Mouse (Mus musculus): Measurements from ENCODE around the gene Srp72. TPM values are rescaled to one million over a fixed set of nuclear protein-coding genes. Genes with fewer than 3 reads are reported as not detected.
A peak's percentile ranks its signal among the peaks of the same experiment; 100 is the strongest.
"Not testable (repeated sequence)": the region's sequence is repeated elsewhere in the genome, so short reads cannot be mapped to it uniquely, and the experiment has no call there.

Srp72 gene
- polyA plus RNA-seq, 1 experiment from 2014 or later = 123 TPM

DNA sequence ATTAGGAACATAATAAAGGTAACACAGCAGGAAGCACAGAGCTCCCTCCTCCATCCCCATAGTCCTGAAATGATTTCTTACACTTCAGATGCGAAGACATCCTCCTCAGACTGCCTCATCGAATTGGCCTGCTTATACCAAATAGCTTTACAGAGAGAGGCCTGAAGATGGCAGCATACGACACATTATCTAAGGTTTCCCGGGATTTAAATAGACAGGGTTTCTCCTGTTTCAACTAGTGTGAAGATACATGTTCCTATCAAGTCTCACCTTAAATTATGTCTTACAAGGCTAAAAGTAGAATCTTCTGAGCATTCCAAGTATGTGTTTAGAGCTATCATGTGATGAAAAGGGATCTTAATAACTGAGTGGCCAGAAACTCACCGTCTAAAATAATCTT is 23.9 kb downstream of the Srp72 start:
- DNase-seq (ENCODE audit: low read depth, low spot score) = peak; percentile 10
- no peaks in the 10 kb centered on the region for H3K27me3 ChIP-seq
- ChIA-PET CTCF (interaction anchor here (1.4 to 1.8 kb wide), 2 partner anchors 9 to 10 kb away, joined by 4 to 11 read pairs; no protein-coding TSS in a partner anchor), POLR2A (interaction anchor here (0.6 kb wide), 1 partner anchor 178 kb away, joined by 5 read pairs; no protein-coding TSS in a partner anchor)
- peak; percentile 70 for TF ChIP-seq CTCF (IDR thresholded peaks at IDR 0.05)
- in situ Hi-C loops (cut with MboI; ENCODE audit: low pct_unique_long_range_greater_than_20kb) = no loop called here
- ATAC-seq = peak; percentile 35

DNA sequence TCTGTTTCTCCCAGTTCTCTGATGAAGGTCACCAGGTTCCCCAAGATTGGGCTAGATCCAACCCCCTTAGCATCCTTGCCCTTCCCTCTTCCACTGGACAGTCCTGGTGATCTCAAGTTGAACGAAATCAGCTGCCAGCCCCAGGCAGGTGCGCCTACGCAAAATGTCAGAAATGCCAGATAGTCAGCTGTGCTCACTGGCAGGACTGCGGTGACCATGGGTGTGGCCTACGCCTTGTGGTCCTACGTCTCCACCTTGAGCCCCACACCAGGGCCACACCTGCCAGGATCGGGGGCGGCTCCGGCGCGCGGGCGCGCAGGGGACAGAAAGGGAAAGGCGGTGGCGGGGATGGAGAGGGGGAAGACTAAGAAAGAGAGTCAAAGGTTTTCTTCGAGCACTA is 26.7 kb downstream of the Srp72 start:
- in situ Hi-C loops (cut with MboI; ENCODE audit: low pct_unique_long_range_greater_than_20kb) = loop anchor here (10.0 kb wide), 1 partner anchor 214 kb away; the partner anchor contains the start of gene Spink2
- no peaks in the 10 kb centered on the region for H3K27me3 ChIP-seq
- no peak for ATAC-seq
- ChIA-PET CTCF (no interaction called here), POLR2A (no interaction called here)
- TF ChIP-seq CTCF (IDR thresholded peaks at IDR 0.05) = no peak
- DNase-seq (ENCODE audit: low read depth, low spot score) = no peak

DNA sequence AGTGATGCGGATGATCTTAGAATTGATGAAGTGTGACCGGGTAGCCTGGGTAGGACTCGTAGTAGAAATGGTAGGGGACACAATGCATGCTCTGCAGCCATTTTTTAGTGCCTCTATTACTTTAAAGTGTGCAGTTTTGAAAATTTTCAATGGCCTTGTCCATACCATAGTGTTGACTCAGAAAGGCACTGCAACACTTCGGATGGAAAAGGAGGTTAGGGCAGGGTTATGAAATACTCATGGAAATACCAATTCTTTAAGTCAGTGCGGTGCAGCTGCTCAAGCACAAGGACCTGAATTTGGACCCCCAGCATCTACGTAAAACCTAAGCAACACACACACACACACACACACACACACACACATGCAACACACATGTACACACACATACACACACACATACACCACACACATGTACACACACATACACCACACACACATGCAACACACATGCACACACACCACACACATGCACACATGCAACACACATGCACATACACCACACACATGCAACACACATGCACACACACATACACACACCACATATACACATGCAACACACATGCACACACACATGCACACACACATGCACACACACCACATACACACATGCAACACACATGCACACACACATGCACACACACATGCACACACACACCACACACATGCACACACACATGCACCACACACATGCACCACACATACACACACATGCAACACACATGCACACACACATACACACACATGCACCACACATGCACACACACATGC is 29.8 kb downstream of the Srp72 start, which contains the start of gene Arl9:
Gene Arl9 (plus strand): TSS at position 5 of the 771 bp plus-strand sequence.
- DNase-seq (ENCODE audit: low read depth, low spot score) (no peak), ATAC-seq (no peak)
- H3K27me3 ChIP-seq = no peaks in the 10 kb centered on the region
- CTCF ChIA-PET = interaction anchor here (0.6 kb wide), 1 partner anchor 27 kb away, joined by 3 read pairs; no protein-coding TSS in a partner anchor
- TF ChIP-seq CTCF (IDR thresholded peaks at IDR 0.05) = no peak
- in situ Hi-C loops (cut with MboI; ENCODE audit: low pct_unique_long_range_greater_than_20kb) = loop anchor here (10.0 kb wide), 1 partner anchor 211 kb away; the partner anchor contains the start of gene Spink2
- POLR2A ChIA-PET = no interaction called here

DNA sequence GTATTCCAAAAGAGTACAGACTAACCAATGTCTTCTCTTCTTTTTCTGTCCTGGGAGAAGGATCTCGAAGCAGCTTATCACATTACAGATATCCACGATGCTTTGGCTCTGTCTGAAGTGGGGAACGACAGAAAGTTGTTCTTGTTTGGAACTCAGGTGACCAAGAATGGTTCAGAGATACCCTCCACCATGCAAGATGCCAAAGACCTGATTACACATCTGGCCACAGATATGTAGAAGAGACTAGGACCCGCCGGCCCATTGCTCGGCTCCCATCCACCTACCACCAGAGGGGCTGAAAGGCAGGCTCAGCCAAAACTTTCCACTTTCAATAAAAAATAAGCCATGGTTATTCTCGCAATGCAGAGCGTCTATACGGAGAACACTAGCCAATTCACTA is 35.9 kb downstream of the Srp72 start:
- no peak for ATAC-seq
- no peak for DNase-seq (ENCODE audit: low read depth, low spot score)
- H3K27me3 ChIP-seq = no peaks in the 10 kb centered on the region
- no peak for TF ChIP-seq CTCF (IDR thresholded peaks at IDR 0.05)
- CTCF ChIA-PET = no interaction called here
- in situ Hi-C loops (cut with MboI; ENCODE audit: low pct_unique_long_range_greater_than_20kb) = no loop called here
- POLR2A ChIA-PET = no interaction called here

DNA sequence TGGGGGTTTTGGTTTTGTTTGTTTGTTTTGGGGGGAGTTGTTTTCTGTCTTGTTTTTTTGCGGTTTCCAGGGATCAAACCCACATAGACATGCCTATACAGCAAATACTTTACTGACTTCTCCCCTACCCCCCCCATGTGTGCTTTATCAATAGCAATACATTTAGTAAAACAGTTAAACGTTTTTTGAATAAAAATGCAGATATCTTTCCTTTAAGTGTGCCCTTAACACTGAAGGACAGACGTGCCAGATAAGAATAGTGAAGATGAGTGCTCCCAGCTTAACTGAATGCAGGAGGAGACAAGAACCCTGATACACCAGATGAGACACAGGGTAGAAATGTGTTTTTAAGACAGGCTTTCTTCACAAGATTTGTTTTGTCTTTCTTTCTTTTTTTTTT is 36.6 kb downstream of the Srp72 start:
- ChIA-PET POLR2A (no interaction called here), CTCF (no interaction called here)
- DNase-seq (ENCODE audit: low read depth, low spot score) = no peak
- in situ Hi-C loops (cut with MboI; ENCODE audit: low pct_unique_long_range_greater_than_20kb) = no loop called here
- ATAC-seq = no peak
- H3K27me3 ChIP-seq = no peaks in the 10 kb centered on the region
- no peak for TF ChIP-seq CTCF (IDR thresholded peaks at IDR 0.05)

DNA sequence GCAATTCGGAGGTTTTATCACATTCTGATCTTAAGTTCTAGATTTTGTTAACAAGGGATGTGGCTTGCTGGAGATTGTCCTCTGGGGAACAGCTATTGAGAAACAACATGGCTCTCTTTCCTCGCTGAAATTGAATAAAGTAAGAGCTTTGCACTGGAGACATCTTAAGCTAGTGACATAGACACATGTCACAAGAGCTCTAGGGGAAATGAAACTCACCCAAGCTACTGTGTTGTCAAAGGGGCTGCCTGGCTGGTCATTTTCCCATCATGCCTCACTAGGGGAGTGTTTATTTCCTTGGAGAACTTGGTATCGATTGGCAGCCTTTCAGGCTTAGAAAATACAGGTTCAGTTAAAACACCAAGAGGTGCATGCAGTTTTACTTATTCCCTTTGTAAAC is 38.7 kb downstream of the Srp72 start:
- no peaks in the 10 kb centered on the region for H3K27me3 ChIP-seq
- no peak for TF ChIP-seq CTCF (IDR thresholded peaks at IDR 0.05)
- in situ Hi-C loops (cut with MboI; ENCODE audit: low pct_unique_long_range_greater_than_20kb) = no loop called here
- DNase-seq (ENCODE audit: low read depth, low spot score) (no peak), ATAC-seq (no peak)
- ChIA-PET POLR2A (interaction anchor here (0.6 kb wide), 1 partner anchor 166 kb away, joined by 3 read pairs; no protein-coding TSS in a partner anchor), CTCF (no interaction called here)

DNA sequence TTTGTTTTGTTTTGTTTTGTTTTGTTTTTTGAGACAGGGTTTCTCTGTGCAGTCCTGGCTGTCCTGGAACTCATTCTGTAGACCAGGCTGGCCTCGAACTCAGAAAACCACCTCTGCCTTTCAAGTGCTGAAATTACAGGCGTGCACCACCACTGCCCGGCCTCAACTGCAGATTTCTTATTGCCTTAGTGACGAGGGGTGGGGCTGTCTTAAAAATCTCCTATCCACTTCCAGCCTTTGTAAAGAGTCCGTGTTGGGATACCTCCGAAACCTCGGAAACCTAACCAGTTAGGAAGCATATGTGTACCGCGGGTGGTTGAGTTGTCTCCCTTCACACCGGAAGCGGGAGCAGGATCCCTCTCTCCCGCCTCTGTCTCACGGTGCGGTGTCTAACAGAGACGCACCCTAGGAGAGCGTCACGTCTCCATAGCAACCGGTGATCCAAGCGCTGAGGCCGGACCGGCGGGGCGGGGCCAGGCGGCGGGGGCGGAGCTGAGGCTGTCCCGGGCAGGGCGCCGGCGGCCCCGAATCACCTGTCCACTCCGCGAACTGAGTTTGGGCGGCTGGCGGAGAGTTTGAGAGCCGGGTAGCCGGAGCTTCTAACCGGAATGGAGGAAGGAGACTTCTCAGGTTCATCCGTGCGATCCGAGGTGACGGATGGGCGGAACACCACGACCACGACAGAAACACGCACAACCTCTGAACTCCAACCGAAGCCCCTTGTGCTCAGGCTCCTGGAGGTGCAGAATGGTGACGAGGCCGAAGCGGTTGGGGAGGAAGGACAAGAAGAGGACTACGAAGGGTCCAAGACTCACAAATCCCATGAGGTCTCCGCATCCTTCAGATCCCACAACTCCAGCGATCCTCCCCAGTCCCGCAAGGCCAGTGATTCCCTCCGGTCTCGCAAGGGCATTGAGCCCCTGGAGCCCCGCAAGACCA is 41.3 kb downstream of the Srp72 start, which contains the start of gene Thegl:
Gene Thegl (plus strand): TSS at position 480 of the 939 bp plus-strand sequence.
- ATAC-seq (peak; percentile 69), DNase-seq (ENCODE audit: low read depth, low spot score) (peak; percentile 12)
- ChIA-PET POLR2A (no interaction called here), CTCF (no interaction called here)
- no peak for TF ChIP-seq CTCF (IDR thresholded peaks at IDR 0.05)
- H3K27me3 ChIP-seq = no peaks in the 10 kb centered on the region
- in situ Hi-C loops (cut with MboI; ENCODE audit: low pct_unique_long_range_greater_than_20kb) = no loop called here

DNA sequence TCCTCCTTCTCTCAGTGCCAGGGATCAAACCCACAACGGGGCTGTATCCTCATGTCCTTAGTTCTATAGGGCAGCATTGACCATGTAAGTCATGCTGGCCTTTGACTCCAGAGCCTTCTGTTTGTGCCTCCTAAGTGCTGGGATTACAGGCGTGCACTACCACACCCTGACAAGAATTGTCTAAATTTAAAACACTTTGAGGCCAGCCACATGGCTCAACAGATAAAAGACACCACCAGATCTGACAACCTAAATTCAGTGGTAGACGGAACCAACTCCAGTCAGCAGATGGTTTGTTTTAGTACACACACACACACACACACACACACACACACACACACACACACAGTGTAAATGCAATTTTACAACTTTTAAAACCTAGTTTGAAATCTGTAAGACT is 53.6 kb downstream of the Srp72 start:
- ChIA-PET CTCF (no interaction called here), POLR2A (no interaction called here)
- peaks cover 7% of the 10 kb centered on the region for H3K27me3 ChIP-seq
- in situ Hi-C loops (cut with MboI; ENCODE audit: low pct_unique_long_range_greater_than_20kb) = no loop called here
- no peak for TF ChIP-seq CTCF (IDR thresholded peaks at IDR 0.05)
- DNase-seq (ENCODE audit: low read depth, low spot score) (no peak), ATAC-seq (no peak)

DNA sequence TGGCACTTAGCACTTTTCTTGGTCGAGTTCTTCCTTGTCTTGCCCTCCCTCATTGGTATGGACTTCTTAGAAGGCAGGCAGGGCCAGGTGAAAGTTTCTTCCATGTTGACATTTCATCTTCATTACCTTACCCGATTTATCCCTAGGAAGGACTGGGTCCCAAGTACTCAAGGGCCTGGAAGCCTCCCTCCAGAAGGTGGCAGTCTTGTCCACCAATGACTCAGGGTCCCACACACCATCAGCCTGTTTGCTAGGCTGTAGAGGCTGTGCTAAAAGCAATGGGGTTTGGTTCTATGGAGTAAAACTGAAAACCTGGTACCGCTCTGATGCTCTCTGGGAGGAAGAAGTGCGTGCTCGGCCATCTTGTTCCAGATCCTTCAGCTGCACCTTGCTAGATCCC is 55.3 kb downstream of the Srp72 start:
- ChIA-PET CTCF (interaction anchor here (0.6 to 0.7 kb wide), 2 partner anchors 9 to 1815 kb away, joined by 3 read pairs; no protein-coding TSS in a partner anchor), POLR2A (no interaction called here)
- in situ Hi-C loops (cut with MboI; ENCODE audit: low pct_unique_long_range_greater_than_20kb) = no loop called here
- peak; percentile 71 for TF ChIP-seq CTCF (IDR thresholded peaks at IDR 0.05)
- ATAC-seq (peak; percentile 31), DNase-seq (ENCODE audit: low read depth, low spot score) (no peak)
- peaks cover 7% of the 10 kb centered on the region for H3K27me3 ChIP-seq

DNA sequence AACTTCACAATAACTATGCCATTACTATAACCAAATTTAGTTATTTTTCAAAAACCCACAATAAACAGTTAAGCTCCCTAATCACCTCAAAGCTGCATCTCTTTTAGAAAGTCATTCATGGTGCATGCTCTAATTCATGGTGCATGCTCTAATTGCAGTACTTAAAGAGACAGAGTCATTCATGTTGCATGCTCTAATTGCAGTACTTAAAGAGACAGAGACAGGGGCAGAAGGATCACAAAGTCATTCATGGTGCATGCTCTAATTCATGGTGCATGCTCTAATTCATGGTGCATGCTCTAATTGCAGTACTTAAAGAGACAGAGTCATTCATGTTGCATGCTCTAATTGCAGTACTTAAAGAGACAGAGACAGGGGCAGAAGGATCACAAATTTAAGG is 60.6 kb downstream of the Srp72 start:
- POLR2A ChIA-PET; in situ Hi-C loops (cut with MboI; ENCODE audit: low pct_unique_long_range_greater_than_20kb); CTCF ChIA-PET: not testable (repeated sequence)

More for the DNA sequence above, 60.6 kb downstream of the Srp72 start:
- DNase-seq (ENCODE audit: low read depth, low spot score); ATAC-seq: not testable (repeated sequence)
- peaks cover 11% of the 10 kb centered on the region for H3K27me3 ChIP-seq
